Comparison of ENCODE assay signal across 9 mouse cellular contexts in the genomic region with DNA sequence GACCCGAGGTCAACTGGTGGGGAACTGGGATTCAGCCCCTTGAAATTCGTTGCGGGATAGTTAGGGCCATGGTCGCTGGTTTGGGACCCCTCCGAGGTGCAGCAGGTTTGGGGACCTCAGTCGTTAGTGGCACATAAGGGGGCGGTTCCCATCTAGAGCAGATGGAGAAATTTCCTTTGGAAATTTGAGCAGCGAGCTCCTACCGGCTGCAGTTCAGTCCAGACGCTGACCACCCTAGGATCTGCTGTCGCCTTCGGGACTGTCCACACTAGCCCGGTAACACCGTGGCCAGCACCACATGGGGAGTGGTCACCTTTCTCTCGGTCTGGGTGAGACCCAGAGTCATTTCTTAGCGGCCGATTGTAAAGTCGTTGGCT. TPM values are rescaled to one million over a fixed set of nuclear protein-coding genes. Genes with fewer than 3 reads are reported as not detected.
DNase-seq lines count a peak whose midpoint lies in the region; TF ChIP-seq lines count a peak whose summit lies in the region.
"Had no signal": no experiment of that assay in that cellular context is flagged by ENCODE, and none has a peak within 500 bp of the region (broad histone marks: within the 10 kb centered on the region; RNA-seq: fewer than 3 reads in every experiment).

No protein-coding gene starts in this region.

- TF ChIP-seq EP300 in ES-Bruce4 (IDR thresholded peaks at IDR 0.05; ENCODE audit: insufficient read depth, low read depth, low read length) = no peak

- no peaks in the 10 kb centered on the region for H3K9me3 ChIP-seq in ES-Bruce4 (replicated peaks; ENCODE audit: control insufficient read depth, insufficient read depth, low read length, poor library complexity, severe bottlenecking)
- no peaks in the 10 kb centered on the region for H3K9me3 ChIP-seq in forebrain, embryonic 10.5 days

- peaks cover 41% of the 10 kb centered on the region for H3K27me3 ChIP-seq in ES-Bruce4 (ENCODE audit: control insufficient read depth, insufficient read depth, low read length, poor library complexity, severe bottlenecking)
- peaks cover 96% of the 10 kb centered on the region for H3K27me3 ChIP-seq in forebrain, embryonic 10.5 days (ENCODE audit: poor library complexity, severe bottlenecking)

- H3K4me1 ChIP-seq in ES-Bruce4 (ENCODE audit: control insufficient read depth, insufficient read depth, low read length) = no peaks in the 10 kb centered on the region
- H3K4me1 ChIP-seq in forebrain, embryonic 10.5 days = peaks cover 59% of the 10 kb centered on the region

- DNase-seq in Muller cell, postnatal 12 days (ENCODE audit: inconsistent ontology term) = peak; percentile 20
- peak; percentile 37 for DNase-seq in forebrain, embryonic 10.5 days (ENCODE audit: extremely low spot score, low spot score)
- DNase-seq in induced T-regulatory cell, adult 2 months (ENCODE audit: low read depth) = peak; percentile 5
- no peak for DNase-seq in frontal cortex, adult 2 months (ENCODE audit: extremely low spot score in 1 of 2, low spot score in 1 of 2)
- DNase-seq in spleen, postnatal 14 days (ENCODE audit: low spot score in 2 of 2) = no peak
- no peak for DNase-seq in kidney, postnatal 14 days
- no peak for DNase-seq in kidney, adult 9 months

- no peak for TF ChIP-seq POLR2A in ES-Bruce4 (IDR thresholded peaks at IDR 0.05; ENCODE audit: insufficient read depth, low read length)

- H3K27ac ChIP-seq in ES-Bruce4 (ENCODE audit: insufficient read depth, low read length) = no peak overlapping the region
- no peak overlapping the region for H3K27ac ChIP-seq in forebrain, embryonic 10.5 days
- H3K27ac ChIP-seq: macrophage had no signal

- no peak for TF ChIP-seq CTCF in ES-Bruce4 (IDR thresholded peaks at IDR 0.05; ENCODE audit: low read depth, low read length)

- 1% methylated on average over 18 of the region's 18 CpGs for WGBS in forebrain, embryonic 10.5 days

- H3K36me3 ChIP-seq in ES-Bruce4 (ENCODE audit: control insufficient read depth, insufficient read depth, low read length, poor library complexity, severe bottlenecking) = no peaks in the 10 kb centered on the region
- H3K36me3 ChIP-seq in forebrain, embryonic 10.5 days (replicated peaks) = no peaks in the 10 kb centered on the region

- H3K9ac ChIP-seq in ES-Bruce4 (ENCODE audit: low read depth, poor library complexity, severe bottlenecking) = no peak overlapping the region

- peak overlapping the region; percentile 56 for H3K4me3 ChIP-seq in ES-Bruce4 (ENCODE audit: low read depth, low read length)
- peak overlapping the region; percentile 50 for H3K4me3 ChIP-seq in forebrain, embryonic 10.5 days

RNA-seq across cellular contexts. Expression of a gene that starts 0.9 kb away (rescaled TPM):
- 0.58 TPM in 1 of 2 replicates, not detected in the other for polyA plus RNA-seq in ES-Bruce4 (2011; ENCODE audit: insufficient read depth, insufficient read length, low read depth, missing spikeins)
- not detected in 2 replicates for polyA plus RNA-seq in forebrain, embryonic 10.5 days (2016; fragmentation: Nextera tagmentation; extraction: Ambion mirVana)
- polyA plus RNA-seq in frontal cortex, adult 2 months (2012; rRNA removed) = not detected in 2 replicates
- polyA plus RNA-seq: macrophage had no signal

RNA-seq across cellular contexts. Expression of a gene that starts 41.3 kb away (rescaled TPM):
- 4,703 and 5,189 TPM in 2 replicates for polyA plus RNA-seq in ES-Bruce4 (2011; ENCODE audit: insufficient read depth, insufficient read length, low read depth, missing spikeins)
- 1,478 and 1,686 TPM in 2 replicates for polyA plus RNA-seq in forebrain, embryonic 10.5 days (2016; fragmentation: Nextera tagmentation; extraction: Ambion mirVana)
- 229 and 238 TPM in 2 replicates for polyA plus RNA-seq in frontal cortex, adult 2 months (2012; rRNA removed)

RNA-seq across cellular contexts. Expression of a gene that starts 57.1 kb away (rescaled TPM):
- polyA plus RNA-seq in ES-Bruce4 (2011; ENCODE audit: insufficient read depth, insufficient read length, low read depth, missing spikeins) = 0.82 and 1.4 TPM in 2 replicates
- 3.6 and 3.8 TPM in 2 replicates for polyA plus RNA-seq in forebrain, embryonic 10.5 days (2016; fragmentation: Nextera tagmentation; extraction: Ambion mirVana)
- polyA plus RNA-seq in frontal cortex, adult 2 months (2012; rRNA removed) = 0.82 and 0.94 TPM in 2 replicates
- polyA plus RNA-seq: macrophage had no signal

Comparison
In these comparisons a context has a peak if more than half of its experiments do, and no peak if none do; other contexts are left out.
1. DNase-seq: peak in Muller cell, postnatal 12 days (single experiment), forebrain, embryonic 10.5 days (single experiment) and induced T-regulatory cell, adult 2 months (single experiment); none in frontal cortex, adult 2 months (0 of 2), spleen, postnatal 14 days (0 of 2), kidney, postnatal 14 days (single experiment) and kidney, adult 9 months (single experiment).